12 mouse cellular contexts compared by ENCODE assay signal in the genomic region with DNA sequence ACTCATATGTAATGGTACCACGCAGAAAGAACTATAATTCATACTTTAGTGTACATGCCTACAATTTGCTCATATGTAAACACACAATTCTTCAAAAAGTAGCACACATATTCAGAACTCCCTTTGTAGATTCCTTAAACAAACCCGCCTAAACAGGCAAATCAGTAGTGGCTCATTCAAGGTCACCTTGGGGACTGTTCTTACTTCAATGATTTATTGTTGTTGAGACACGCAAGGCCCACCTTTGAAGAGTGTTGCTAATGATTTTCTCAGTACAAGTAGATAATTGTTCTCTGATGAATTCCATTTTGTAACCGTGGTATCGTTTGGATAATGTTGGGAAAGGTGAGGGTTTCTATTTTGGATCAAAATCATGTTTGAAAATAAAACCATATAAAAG.
"Had no signal": no experiment of that assay in that cellular context is flagged by ENCODE, and none has a peak within 500 bp of the region (broad histone marks: within the 10 kb centered on the region; RNA-seq: fewer than 3 reads in every experiment).

No protein-coding gene starts in this region.

- DNase-seq: retina, postnatal 1 day; right cerebral cortex, adult 18-20 months; right cerebral cortex, postnatal 14 days; right cerebral cortex, postnatal 25 days; right cerebral cortex, postnatal 4 days; spleen, adult 18-20 months; thymus, adult 18-20 months; thymus, adult 2 months; thymus, postnatal 14 days; thymus, postnatal 25 days; thymus, postnatal 36 days; thymus, postnatal 4 days had no signal
